Mouse (Mus musculus) spleen, adult 2 months (tissue): ENCODE results near the gene Gm49776.

Source experiments
- CTCF ChIP-seq: fragments of 200-500 bp; IDR thresholded peaks from 2 replicates; pipeline ENCODE4 v1.5.1; 2011; ENCODE audit warnings: mild to moderate bottlenecking, inconsistent platforms; ENCODE audit not compliant: insufficient read depth, insufficient read length, insufficient replicate concordance; ENCODE audit errors: extremely low read depth
- POLR2A ChIP-seq: fragments of 200-500 bp; IDR thresholded peaks from 2 replicates; pipeline ENCODE4 v1.6.1; 2011; ENCODE audit warnings: low read depth, low read length, inconsistent platforms

- TF ChIP-seq CTCF (no peak), POLR2A (no peak)
Measured at GRCm38 (mm10) chr16:18200062-18200461, 58.1 kb downstream of the Gm49776 start.
